Mouse (Mus musculus): ENCODE data around the gene Icosl. TPM values are rescaled to one million over a fixed set of nuclear protein-coding genes. Genes with fewer than 3 reads are reported as not detected.
A peak's percentile ranks its signal among the peaks of the same experiment; 100 is the strongest.
"Not testable (repeated sequence)": the region's sequence is repeated elsewhere in the genome, so short reads cannot be mapped to it uniquely, and the experiment has no call there.

Gene Icosl
- total and polyA plus RNA-seq, 3 experiments, result 0.64 to 1.5 (median 1.3) TPM

- 0 out of 2 replicates have a peak, but pooled peaks have one; percentile 1 for TF ChIP-seq SMC3 (IDR thresholded peaks at IDR 0.05; ENCODE audit: low read depth, low read length)
- TF ChIP-seq MEF2A (IDR thresholded peaks at IDR 0.05; ENCODE audit: borderline replicate concordance, low read depth, low read length), result peak; percentile 88
- TF ChIP-seq GABPA (IDR thresholded peaks at IDR 0.05; ENCODE audit: insufficient replicate concordance, low read depth, low read length), result no peak
Measured at GRCm38 (mm10) chr10:78092725-78093029, 23.6 kb downstream of the Icosl start (continued).

DNA sequence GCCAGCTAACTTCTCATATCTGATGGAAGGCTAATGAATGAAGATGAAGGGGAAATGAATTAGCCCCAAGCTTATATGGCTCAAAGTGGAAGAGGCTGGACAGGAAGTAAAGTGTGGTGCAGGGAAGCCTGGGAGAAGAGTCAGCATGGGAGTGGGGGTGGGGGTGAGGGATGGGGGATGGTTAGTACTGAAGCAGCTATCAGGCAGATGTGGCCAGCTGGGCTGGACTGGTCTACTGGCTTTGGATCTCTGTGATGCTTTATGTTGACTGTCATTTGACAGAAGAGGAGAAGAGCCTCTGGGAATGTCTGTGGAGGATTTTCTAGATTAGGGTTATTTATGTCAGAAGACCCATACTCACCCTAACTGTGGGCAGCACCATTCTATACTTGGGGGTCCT is 26.1 kb downstream of the Icosl start:
- H3K4me2 ChIP-seq (ENCODE audit: insufficient read depth, low read depth, poor library complexity, severe bottlenecking), result no peak overlapping the region
- no peak overlapping the region for H3K27ac ChIP-seq (ENCODE audit: insufficient read depth, low read depth)
- DNase-seq (ENCODE audit: extremely low read depth), result no peak
- peaks cover 74% of the 10 kb centered on the region for H3K27me3 ChIP-seq (replicated peaks)
- H3K79me2 ChIP-seq (replicated peaks; ENCODE audit: control insufficient read depth, extremely low read depth, insufficient read depth, poor library complexity, severe bottlenecking), result no peaks in the 10 kb centered on the region
- peaks cover 45% of the 10 kb centered on the region for H3K9me3 ChIP-seq (replicated peaks; ENCODE audit: low read length)
- no peak overlapping the region for H3K9ac ChIP-seq (ENCODE audit: insufficient read depth, low read depth)
- no peak for TF ChIP-seq CHD1 (IDR thresholded peaks at IDR 0.05; ENCODE audit: low read depth, low read length)
- no peak for TF ChIP-seq ZKSCAN1 (IDR thresholded peaks at IDR 0.05; ENCODE audit: borderline replicate concordance, low read depth, low read length)
- no peak for TF ChIP-seq E2F4 (IDR thresholded peaks at IDR 0.05; ENCODE audit: insufficient replicate concordance, low read depth, low read length)
- TF ChIP-seq TBP (conservative IDR thresholded peaks at IDR 0.05; ENCODE audit: low read depth, low read length), result no peak
- no peak for TF ChIP-seq MAZ (IDR thresholded peaks at IDR 0.05; ENCODE audit: low read depth, low read length)
- no peak for TF ChIP-seq MXI1 (IDR thresholded peaks at IDR 0.05; ENCODE audit: low read depth, low read length)
- TF ChIP-seq USF2 (conservative IDR thresholded peaks at IDR 0.05; ENCODE audit: low read depth, low read length), result no peak
- TF ChIP-seq PAX5 (IDR thresholded peaks at IDR 0.05; ENCODE audit: low read length), result no peak
- no peak for TF ChIP-seq NRF1 (IDR thresholded peaks at IDR 0.05; ENCODE audit: low read depth, low read length)
- TF ChIP-seq RCOR1 (conservative IDR thresholded peaks at IDR 0.05; ENCODE audit: low read depth, low read length), result no peak
- no peak for TF ChIP-seq EP300 (IDR thresholded peaks at IDR 0.05; ENCODE audit: low read length)
- no peak for TF ChIP-seq JUND (conservative IDR thresholded peaks at IDR 0.05; ENCODE audit: low read depth, low read length)
- H3K4me3 ChIP-seq (replicated peaks in 1 of 3; ENCODE audit: low read depth in 2 of 3, low read length in 2 of 3, poor library complexity in 1 of 3), result no peak overlapping the region
- in situ Hi-C loops (cut with MboI; ENCODE audit: low pct_ligation_motif_present, low pct_unique_long_range_greater_than_20kb, low sequenced_read_pairs), result loop anchor here (10.0 kb wide), 1 partner anchor 50 kb away; no protein-coding TSS in a partner anchor
- dilution Hi-C loops (cut with MboI; ENCODE audit: extremely low pct_ligation_motif_present, extremely low pct_unique_long_range_greater_than_20kb, low sequenced_read_pairs), result no loop called here
- H3K4me1 ChIP-seq (ENCODE audit: control insufficient read depth in 1 of 2, insufficient read depth in 2 of 2), result peaks cover 28 to 55% of the 10 kb centered on the region in 2 experiments
- H3K36me3 ChIP-seq (replicated peaks in 1 of 2; ENCODE audit: control insufficient read depth in 1 of 2, insufficient read depth in 1 of 2, low read length in 1 of 2), result no peaks in the 10 kb centered on the region

DNA sequence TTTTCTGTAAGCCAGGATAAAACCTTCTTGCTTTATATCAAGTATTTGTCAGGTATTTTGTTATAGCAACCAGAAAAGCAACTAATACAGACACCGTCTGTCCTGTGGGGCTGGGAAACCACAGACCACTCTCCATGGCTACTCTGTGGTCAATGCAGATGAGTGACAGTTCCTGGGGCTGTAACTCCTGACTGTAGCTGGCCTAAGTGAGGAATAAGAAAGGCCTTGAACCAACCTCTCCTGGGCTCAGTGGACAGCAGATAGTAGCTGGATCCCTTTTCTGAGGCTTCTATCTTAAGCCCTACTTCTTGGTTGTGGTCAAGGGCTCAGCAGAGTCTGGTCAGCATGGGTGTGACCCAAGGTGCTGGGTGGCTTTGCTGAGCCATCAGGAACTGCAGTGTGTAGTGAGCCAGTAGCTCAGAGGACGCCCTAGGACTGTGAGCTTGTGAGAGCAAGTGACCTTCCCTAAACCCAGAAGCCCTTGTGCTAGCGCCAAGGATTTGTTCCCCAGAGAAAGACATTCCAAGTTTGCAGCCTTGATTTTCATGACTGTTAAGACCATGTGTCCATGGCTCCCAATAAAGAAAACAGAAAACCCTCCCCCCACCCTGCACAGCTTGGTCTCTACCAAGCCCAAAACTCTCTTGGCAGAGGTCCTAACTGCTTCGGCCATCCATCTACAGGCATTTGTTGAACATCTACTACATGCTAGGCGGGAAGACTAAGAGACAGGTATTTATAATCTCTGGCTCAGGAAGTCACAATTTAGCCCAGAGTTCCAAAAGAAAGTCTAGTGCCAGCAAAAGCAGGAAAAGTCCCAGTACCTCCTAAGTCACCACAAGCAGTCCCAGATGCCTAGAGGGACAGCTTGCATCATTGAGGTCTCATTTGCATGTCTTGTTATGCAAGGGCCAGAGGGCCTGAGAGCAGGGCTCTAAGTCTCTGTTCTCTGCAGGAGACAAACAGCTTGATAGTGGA is 27.1 kb downstream of the Icosl start:
- peaks cover 65% of the 10 kb centered on the region for H3K27me3 ChIP-seq (replicated peaks)
- peaks cover 20 to 45% of the 10 kb centered on the region in 2 experiments for H3K4me1 ChIP-seq (ENCODE audit: control insufficient read depth in 1 of 2, insufficient read depth in 2 of 2)
- DNase-seq (ENCODE audit: extremely low read depth), result peak; percentile 25
- H3K36me3 ChIP-seq (replicated peaks in 1 of 2; ENCODE audit: control insufficient read depth in 1 of 2, insufficient read depth in 1 of 2, low read length in 1 of 2), result no peaks in the 10 kb centered on the region
- H3K9me3 ChIP-seq (replicated peaks; ENCODE audit: low read length), result peaks cover 43% of the 10 kb centered on the region
- H3K4me3 ChIP-seq (replicated peaks in 1 of 3; ENCODE audit: low read depth in 2 of 3, low read length in 2 of 3, poor library complexity in 1 of 3), result no peak overlapping the region
- TF ChIP-seq EP300 (IDR thresholded peaks at IDR 0.05; ENCODE audit: low read length) (peak; percentile 9; the same call in 1 of the 2 replicates), BHLHE40 (IDR thresholded peaks at IDR 0.05; ENCODE audit: low read depth, low read length) (peak; percentile 28; the same call in 1 of the 2 replicates), IRF4 (IDR thresholded peaks at IDR 0.05; ENCODE audit: low read depth, low read length) (0 out of 2 replicates have a peak, but pooled peaks have one; percentile 35), NELFE (IDR thresholded peaks at IDR 0.05; ENCODE audit: low read depth, low read length) (no peak), ETS1 (conservative IDR thresholded peaks at IDR 0.05; ENCODE audit: low read depth, low read length) (0 out of 2 replicates have a peak, but pooled peaks have one; percentile 22), SIN3A (IDR thresholded peaks at IDR 0.05; ENCODE audit: low read length) (no peak)
- in situ Hi-C loops (cut with MboI; ENCODE audit: low pct_ligation_motif_present, low pct_unique_long_range_greater_than_20kb, low sequenced_read_pairs) (loop anchor here (10.0 kb wide), 1 partner anchor 49 kb away; no protein-coding TSS in a partner anchor), dilution Hi-C loops (cut with MboI; ENCODE audit: extremely low pct_ligation_motif_present, extremely low pct_unique_long_range_greater_than_20kb, low sequenced_read_pairs) (no loop called here)
- H3K9ac ChIP-seq (ENCODE audit: insufficient read depth, low read depth), result no peak overlapping the region
- H3K79me2 ChIP-seq (replicated peaks; ENCODE audit: control insufficient read depth, extremely low read depth, insufficient read depth, poor library complexity, severe bottlenecking), result no peaks in the 10 kb centered on the region
- no peak overlapping the region for H3K4me2 ChIP-seq (ENCODE audit: insufficient read depth, low read depth, poor library complexity, severe bottlenecking)
- H3K27ac ChIP-seq (ENCODE audit: insufficient read depth, low read depth), result no peak overlapping the region

GRCm38 (mm10) chr10:78099860-78100259 is 30.8 kb downstream of the Icosl start:
- in situ Hi-C loops (cut with MboI; ENCODE audit: low pct_ligation_motif_present, low pct_unique_long_range_greater_than_20kb, low sequenced_read_pairs), result loop anchor here (10.0 kb wide), 1 partner anchor 45 kb away; no protein-coding TSS in a partner anchor
- H3K79me2 ChIP-seq (replicated peaks; ENCODE audit: control insufficient read depth, extremely low read depth, insufficient read depth, poor library complexity, severe bottlenecking); dilution Hi-C loops (cut with MboI; ENCODE audit: extremely low pct_ligation_motif_present, extremely low pct_unique_long_range_greater_than_20kb, low sequenced_read_pairs); H3K27ac ChIP-seq (ENCODE audit: insufficient read depth, low read depth); H3K9ac ChIP-seq (ENCODE audit: insufficient read depth, low read depth); DNase-seq (ENCODE audit: extremely low read depth); H3K36me3 ChIP-seq (replicated peaks in 1 of 2; ENCODE audit: control insufficient read depth in 1 of 2, insufficient read depth in 1 of 2, low read length in 1 of 2); H3K4me3 ChIP-seq (replicated peaks in 1 of 3; ENCODE audit: low read depth in 2 of 3, low read length in 2 of 3, poor library complexity in 1 of 3); H3K4me2 ChIP-seq (ENCODE audit: insufficient read depth, low read depth, poor library complexity, severe bottlenecking): not testable (repeated sequence)
- Histone ChIP-seq H3K4me1 (ENCODE audit: control insufficient read depth in 1 of 2, insufficient read depth in 2 of 2) (peaks cover 8 to 19% of the 10 kb centered on the region in 2 experiments), H3K9me3 (replicated peaks; ENCODE audit: low read length) (peaks cover 39% of the 10 kb centered on the region), H3K27me3 (replicated peaks) (peaks cover 42% of the 10 kb centered on the region)

Data from CH12.LX (cell line).